Mouse (Mus musculus): Measurements from ENCODE around the gene Olfr1242. TPM values are rescaled to one million over a fixed set of nuclear protein-coding genes. Genes with fewer than 3 reads are reported as not detected.

The Olfr1242 gene
- not detected for polyA plus RNA-seq (2014; fragmentation: Illumina TruSeq; extraction: RNeasy Lipid Tissue Mini Kit (QIAGEN cat#74804))

DNA sequence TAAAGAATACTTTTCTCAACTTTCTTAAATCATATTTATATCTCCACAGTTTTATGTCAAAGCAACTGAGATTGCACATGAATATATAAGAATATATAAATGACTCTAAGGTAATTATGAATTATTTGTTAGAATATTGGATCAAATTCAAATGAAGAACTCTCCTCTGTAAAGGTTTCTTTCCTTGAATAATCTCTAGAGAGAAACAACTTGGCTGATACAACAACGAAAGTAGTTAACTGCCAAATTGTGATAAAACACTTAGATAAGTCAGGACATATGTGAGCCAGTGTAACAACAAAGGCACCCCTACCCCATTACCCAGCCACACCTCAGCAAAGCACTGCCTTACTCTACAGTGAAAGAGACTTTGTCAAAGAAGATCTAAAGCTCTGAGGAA, at the start of gene Olfr1242:
Gene Olfr1242, minus strand, starts transcription at position 101 of the 400 bp plus-strand sequence.

GRCm38 (mm10) chr2:89531387-89531786, 33.3 kb upstream of the Olfr1242 start, which contains the start of gene Olfr1243:
Gene Olfr1243, minus strand, starts transcription at chr2:89531487.

GRCm38 (mm10) chr2:89487026-89487425, 11.1 kb downstream of the Olfr1242 start, which contains the start of gene Olfr1241:
Gene Olfr1241, minus strand, starts transcription at chr2:89487126.

DNA sequence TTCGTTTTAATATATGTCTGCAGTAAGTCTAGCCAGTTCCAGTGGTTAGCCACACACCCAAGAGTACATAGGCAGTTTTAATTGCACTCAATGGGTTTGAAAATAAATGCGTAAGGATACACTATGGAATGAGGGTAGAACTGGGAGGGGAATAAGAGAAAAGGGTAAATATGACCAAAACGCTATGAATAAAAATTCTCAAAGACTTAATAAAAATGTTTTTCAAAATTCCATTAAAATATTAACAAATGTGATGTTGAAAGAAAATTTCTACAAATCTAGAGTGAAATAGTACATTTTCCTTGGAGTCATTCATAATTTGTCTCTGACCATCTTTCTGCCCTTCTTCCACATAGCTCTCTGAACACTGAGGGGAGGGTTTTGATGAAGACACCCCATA, 55.2 kb downstream of the Olfr1242 start, which contains the start of gene Olfr1240:
Gene Olfr1240, minus strand, starts transcription at position 101 of the 400 bp plus-strand sequence.

Other genes with a start within 250 kb of the Olfr1242 start
- gene Olfr1228, start 244.3 kb downstream of the Olfr1242 start, polyA plus RNA-seq (2014; fragmentation: Illumina TruSeq; extraction: RNeasy Lipid Tissue Mini Kit (QIAGEN cat#74804)) = not detected
- not detected for gene Olfr1229, start 210.3 kb downstream of the Olfr1242 start, polyA plus RNA-seq (2014; fragmentation: Illumina TruSeq; extraction: RNeasy Lipid Tissue Mini Kit (QIAGEN cat#74804))
- not detected for gene Olfr1230, start 201.1 kb downstream of the Olfr1242 start, polyA plus RNA-seq (2014; fragmentation: Illumina TruSeq; extraction: RNeasy Lipid Tissue Mini Kit (QIAGEN cat#74804))
- gene Olfr1231, start 191.3 kb downstream of the Olfr1242 start, polyA plus RNA-seq (2014; fragmentation: Illumina TruSeq; extraction: RNeasy Lipid Tissue Mini Kit (QIAGEN cat#74804)) = not detected
- not detected for gene Olfr1232, start 168.7 kb downstream of the Olfr1242 start, polyA plus RNA-seq (2014; fragmentation: Illumina TruSeq; extraction: RNeasy Lipid Tissue Mini Kit (QIAGEN cat#74804))
- gene Olfr1233, start 155.9 kb downstream of the Olfr1242 start, polyA plus RNA-seq (2014; fragmentation: Illumina TruSeq; extraction: RNeasy Lipid Tissue Mini Kit (QIAGEN cat#74804)) = not detected
- not detected for gene Olfr1234, start 133.5 kb downstream of the Olfr1242 start, polyA plus RNA-seq (2014; fragmentation: Illumina TruSeq; extraction: RNeasy Lipid Tissue Mini Kit (QIAGEN cat#74804))
- not detected for gene Olfr1238, start 88.7 kb downstream of the Olfr1242 start, polyA plus RNA-seq (2014; fragmentation: Illumina TruSeq; extraction: RNeasy Lipid Tissue Mini Kit (QIAGEN cat#74804))
- gene Olfr1239, start 77.9 kb downstream of the Olfr1242 start, polyA plus RNA-seq (2014; fragmentation: Illumina TruSeq; extraction: RNeasy Lipid Tissue Mini Kit (QIAGEN cat#74804)) = not detected
- not detected for gene Olfr1240, start 55.3 kb downstream of the Olfr1242 start, polyA plus RNA-seq (2014; fragmentation: Illumina TruSeq; extraction: RNeasy Lipid Tissue Mini Kit (QIAGEN cat#74804))
- gene Olfr1241, start 11.2 kb downstream of the Olfr1242 start, polyA plus RNA-seq (2014; fragmentation: Illumina TruSeq; extraction: RNeasy Lipid Tissue Mini Kit (QIAGEN cat#74804)) = not detected
- gene Olfr1243, start 33.2 kb upstream of the Olfr1242 start, polyA plus RNA-seq (2014; fragmentation: Illumina TruSeq; extraction: RNeasy Lipid Tissue Mini Kit (QIAGEN cat#74804)) = not detected
- not detected for gene Olfr1245, start 80.1 kb upstream of the Olfr1242 start, polyA plus RNA-seq (2014; fragmentation: Illumina TruSeq; extraction: RNeasy Lipid Tissue Mini Kit (QIAGEN cat#74804))
- gene Olfr1246, start 94.8 kb upstream of the Olfr1242 start, polyA plus RNA-seq (2014; fragmentation: Illumina TruSeq; extraction: RNeasy Lipid Tissue Mini Kit (QIAGEN cat#74804)) = not detected
- not detected for gene Olfr1247, start 115.8 kb upstream of the Olfr1242 start, polyA plus RNA-seq (2014; fragmentation: Illumina TruSeq; extraction: RNeasy Lipid Tissue Mini Kit (QIAGEN cat#74804))
- gene Olfr1248, start 119.9 kb upstream of the Olfr1242 start, polyA plus RNA-seq (2014; fragmentation: Illumina TruSeq; extraction: RNeasy Lipid Tissue Mini Kit (QIAGEN cat#74804)) = not detected
- gene Olfr1249, start 136.6 kb upstream of the Olfr1242 start, polyA plus RNA-seq (2014; fragmentation: Illumina TruSeq; extraction: RNeasy Lipid Tissue Mini Kit (QIAGEN cat#74804)) = not detected
- not detected for gene Olfr1250, start 163.1 kb upstream of the Olfr1242 start, polyA plus RNA-seq (2014; fragmentation: Illumina TruSeq; extraction: RNeasy Lipid Tissue Mini Kit (QIAGEN cat#74804))
- 1.1 TPM for gene Olfr1251, start 173.6 kb upstream of the Olfr1242 start, polyA plus RNA-seq (2014; fragmentation: Illumina TruSeq; extraction: RNeasy Lipid Tissue Mini Kit (QIAGEN cat#74804))
- not detected for gene Olfr1252, start 226.7 kb upstream of the Olfr1242 start, polyA plus RNA-seq (2014; fragmentation: Illumina TruSeq; extraction: RNeasy Lipid Tissue Mini Kit (QIAGEN cat#74804))